Mouse (Mus musculus) midbrain, embryonic 13.5 days (tissue): Measurements from ENCODE around the gene Zfp106. TPM values are rescaled to one million over a fixed set of nuclear protein-coding genes. Genes with fewer than 3 reads are reported as not detected.

ENCODE experiments used
- ATAC-seq: fragments of 200-750 bp; cut with Nextera tagmentation; 2 replicates; pipeline ENCODE4 v1.8.0; 2017; ENCODE audit warnings: mild to moderate bottlenecking, moderate TSS enrichment, moderate library complexity
- H3K27ac ChIP-seq: fragments of 300-500 bp; sonication (generic); 2 replicates; pipeline ENCODE4 v1.5.1; 2015; ENCODE audit warnings: inconsistent platforms, mild to moderate bottlenecking, moderate library complexity
- H3K27me3 ChIP-seq: fragments of 300-500 bp; sonication (generic); 2 replicates; pipeline ENCODE4 v1.6.1; 2015; ENCODE audit warnings: mild to moderate bottlenecking, inconsistent platforms
- H3K36me3 ChIP-seq: fragments of 300-500 bp; sonication (generic); 2 replicates; pipeline ENCODE4 v1.6.1; 2015; ENCODE audit warnings: mild to moderate bottlenecking, inconsistent platforms
- H3K4me1 ChIP-seq: fragments of 300-500 bp; sonication (generic); replicated peaks from 2 replicates; pipeline ENCODE4 v1.6.1; 2015; ENCODE audit warnings: inconsistent platforms
- H3K4me2 ChIP-seq: fragments of 300-500 bp; sonication (generic); replicated peaks from 2 replicates; pipeline ENCODE4 v1.6.1; 2015; ENCODE audit warnings: moderate library complexity, mild to moderate bottlenecking, inconsistent platforms
- H3K4me3 ChIP-seq: fragments of 300-500 bp; sonication (generic); replicated peaks from 2 replicates; pipeline ENCODE4 v1.5.1; 2015; ENCODE audit warnings: mild to moderate bottlenecking, inconsistent platforms
- H3K9ac ChIP-seq: fragments of 300-500 bp; sonication (generic); replicated peaks from 2 replicates; pipeline ENCODE4 v1.6.1; 2015; ENCODE audit warnings: mild to moderate bottlenecking, inconsistent platforms
- H3K9me3 ChIP-seq: fragments of 300-500 bp; sonication (generic); 2 replicates; pipeline ENCODE4 v1.6.1; 2016; ENCODE audit warnings: mild to moderate bottlenecking, inconsistent platforms
- WGBS: fragments of 180-500 bp; shearing (Covaris S2); methylation state at CpG from one replicate; pipeline ENCODE4 v1.1.7; 2015; 5-methylcytosine and 5-hydroxymethylcytosine counted together
- polyA plus RNA-seq: library from polyadenylated mRNA; unstranded; fragments of >200 nt; fragmentation: Nextera tagmentation; extraction: Ambion mirVana; gene quantifications from 2 replicates; pipeline ENCODE4 v1.2.1, GENCODE M21; 2015

Zfp106 gene
- polyA plus RNA-seq, 1 experiment from 2014 or later: 54.2 TPM

DNA sequence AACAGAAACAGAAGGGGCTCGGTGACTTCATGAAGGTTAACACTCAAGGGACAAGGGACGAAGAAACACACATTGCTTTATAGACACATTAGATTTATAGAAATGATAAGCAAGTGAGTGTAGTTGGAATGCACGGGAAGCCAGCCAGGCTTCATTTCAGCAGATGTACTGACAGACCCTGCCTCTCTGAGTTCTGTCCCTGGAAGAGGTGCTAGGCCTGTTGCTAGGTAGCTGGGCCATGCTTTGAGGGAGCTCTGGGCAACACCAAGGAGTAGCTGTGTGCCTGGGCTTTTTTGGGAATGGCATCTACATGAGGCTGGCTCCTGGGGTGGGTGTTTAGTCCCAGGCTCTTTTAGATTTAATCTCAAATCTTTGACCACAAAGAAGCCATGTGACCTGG lies 67.1 kb downstream of the Zfp106 start:
- 89% methylated on average over 3 of the region's 3 CpGs for WGBS
- H3K9ac ChIP-seq: no peak overlapping the region
- H3K4me1 ChIP-seq: peaks cover 6% of the 10 kb centered on the region
- no peaks in the 10 kb centered on the region for H3K9me3 ChIP-seq
- no peak overlapping the region for H3K4me3 ChIP-seq
- no peaks in the 10 kb centered on the region for H3K36me3 ChIP-seq
- no peaks in the 10 kb centered on the region for H3K27me3 ChIP-seq
- ATAC-seq: no peak
- H3K4me2 ChIP-seq: no peak overlapping the region
- H3K27ac ChIP-seq: no peak overlapping the region

DNA sequence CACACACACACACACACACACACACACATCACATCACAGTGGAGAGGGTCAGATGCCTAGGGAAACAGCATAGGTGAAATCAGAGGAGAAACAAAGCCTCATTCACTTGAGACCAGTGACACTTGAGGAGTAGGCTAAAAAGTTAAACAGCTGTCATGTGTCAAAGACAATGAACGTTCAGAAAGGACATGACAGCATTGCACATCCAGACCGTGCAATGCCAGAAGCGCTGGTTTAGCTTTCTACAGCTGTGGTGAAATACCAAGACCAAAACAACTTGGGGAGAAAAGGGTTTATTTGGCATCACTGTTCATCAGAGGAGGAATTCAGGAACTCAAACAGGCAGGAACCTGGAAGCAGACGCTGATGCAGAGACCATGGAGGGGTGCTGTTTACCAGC lies 70.4 kb downstream of the Zfp106 start:
- Histone ChIP-seq H3K4me3 (no peak overlapping the region), H3K36me3 (no peaks in the 10 kb centered on the region), H3K9me3 (no peaks in the 10 kb centered on the region), H3K4me1 (no peaks in the 10 kb centered on the region), H3K9ac (no peak overlapping the region), H3K4me2 (no peak overlapping the region), H3K27me3 (no peaks in the 10 kb centered on the region), H3K27ac (no peak overlapping the region)
- 82% methylated on average over 4 of the region's 4 CpGs for WGBS
- no peak for ATAC-seq

DNA sequence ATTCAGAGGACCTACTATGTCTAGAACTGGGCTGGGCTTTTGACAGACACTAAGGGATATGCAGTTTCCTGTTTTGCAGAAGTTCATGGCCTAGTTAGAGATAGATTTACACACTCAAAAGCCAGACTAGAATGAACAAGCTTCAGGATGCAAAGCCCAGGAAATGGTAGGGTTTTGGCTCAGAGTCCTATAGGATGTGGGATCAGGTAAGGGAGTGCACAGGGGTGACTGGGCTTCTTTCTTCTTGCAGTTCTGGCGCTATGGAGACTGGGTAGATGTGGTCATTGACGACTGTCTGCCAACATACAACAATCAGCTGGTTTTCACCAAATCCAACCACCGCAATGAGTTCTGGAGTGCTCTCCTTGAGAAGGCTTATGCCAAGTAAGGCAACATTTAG lies 79.4 kb downstream of the Zfp106 start:
- no peak overlapping the region for H3K4me3 ChIP-seq
- H3K9me3 ChIP-seq: no peaks in the 10 kb centered on the region
- ATAC-seq: no peak
- no peak overlapping the region for H3K9ac ChIP-seq
- no peak overlapping the region for H3K4me2 ChIP-seq
- no peaks in the 10 kb centered on the region for H3K27me3 ChIP-seq
- no peak overlapping the region for H3K27ac ChIP-seq
- H3K4me1 ChIP-seq: no peaks in the 10 kb centered on the region
- H3K36me3 ChIP-seq: no peaks in the 10 kb centered on the region
- 91% methylated on average over 3 of the region's 3 CpGs for WGBS

DNA sequence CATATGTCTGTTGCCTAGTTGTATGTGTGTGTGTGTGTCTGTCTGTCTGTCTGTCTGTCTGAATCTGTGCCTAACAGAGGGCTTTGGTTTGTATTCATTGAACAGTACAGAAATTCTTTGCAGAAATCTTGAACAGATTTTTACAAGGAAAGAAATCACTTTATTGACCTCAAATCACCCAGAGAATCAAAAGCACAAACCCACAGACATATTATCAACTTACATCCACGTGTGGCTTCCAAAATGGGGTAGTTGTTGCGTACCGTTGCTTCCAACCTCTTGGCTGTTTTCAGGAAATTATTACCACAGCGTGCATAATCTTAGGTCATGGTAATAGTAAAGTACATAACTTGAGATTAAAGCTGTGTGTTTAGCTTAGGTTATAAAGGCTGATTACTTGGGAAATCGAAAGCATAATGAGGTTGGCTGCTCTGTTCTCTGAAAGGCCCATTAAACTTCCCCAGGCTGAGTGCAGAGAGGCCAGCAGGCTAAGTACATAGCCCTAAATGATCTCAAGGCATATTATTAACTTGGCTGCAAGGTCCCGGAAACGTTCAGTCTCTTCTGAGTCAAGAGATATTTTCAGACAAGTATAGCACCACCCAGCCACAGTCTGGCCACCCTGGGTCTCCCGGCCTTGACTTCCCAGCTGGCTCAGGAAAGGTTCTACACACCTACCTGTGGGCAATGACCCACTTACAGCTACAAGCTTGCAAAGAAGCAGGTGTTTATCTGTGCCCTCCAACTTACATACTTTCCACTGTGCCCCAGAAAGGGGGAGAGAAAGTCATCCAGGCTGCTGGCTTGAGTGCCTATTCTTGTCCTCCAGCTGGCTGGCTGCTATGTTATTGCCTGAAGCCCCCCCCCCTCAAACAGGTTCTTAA lies 80.9 kb downstream of the Zfp106 start:
- WGBS: 77% methylated on average over 8 of the region's 8 CpGs
- H3K9me3 ChIP-seq: no peaks in the 10 kb centered on the region
- no peaks in the 10 kb centered on the region for H3K27me3 ChIP-seq
- no peaks in the 10 kb centered on the region for H3K4me1 ChIP-seq
- no peak overlapping the region for H3K27ac ChIP-seq
- H3K36me3 ChIP-seq: no peaks in the 10 kb centered on the region
- H3K4me2 ChIP-seq: no peak overlapping the region
- H3K4me3 ChIP-seq: no peak overlapping the region
- no peak overlapping the region for H3K9ac ChIP-seq
- no peak for ATAC-seq

DNA sequence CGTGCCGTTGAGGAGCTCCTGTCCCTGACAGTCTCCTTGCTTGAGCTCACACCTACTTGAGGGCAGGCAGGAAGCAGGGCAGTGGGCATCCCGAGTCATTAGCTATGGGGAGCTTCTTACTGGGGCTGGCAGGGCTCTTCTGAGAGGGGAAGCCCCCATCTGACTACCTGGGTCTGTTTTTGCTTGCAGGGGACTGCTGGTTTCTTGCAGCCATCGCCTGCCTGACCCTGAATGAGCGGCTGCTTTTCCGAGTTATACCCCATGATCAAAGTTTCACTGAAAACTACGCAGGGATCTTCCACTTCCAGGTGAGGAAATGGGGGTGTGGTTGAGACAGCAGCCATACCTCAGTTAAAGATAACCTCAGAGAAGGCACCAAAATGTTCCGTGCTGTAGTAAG lies 81.7 kb downstream of the Zfp106 start:
- Histone ChIP-seq H3K4me1 (no peaks in the 10 kb centered on the region), H3K4me2 (no peak overlapping the region)
- WGBS: 86% methylated on average over 8 of the region's 8 CpGs

DNA sequence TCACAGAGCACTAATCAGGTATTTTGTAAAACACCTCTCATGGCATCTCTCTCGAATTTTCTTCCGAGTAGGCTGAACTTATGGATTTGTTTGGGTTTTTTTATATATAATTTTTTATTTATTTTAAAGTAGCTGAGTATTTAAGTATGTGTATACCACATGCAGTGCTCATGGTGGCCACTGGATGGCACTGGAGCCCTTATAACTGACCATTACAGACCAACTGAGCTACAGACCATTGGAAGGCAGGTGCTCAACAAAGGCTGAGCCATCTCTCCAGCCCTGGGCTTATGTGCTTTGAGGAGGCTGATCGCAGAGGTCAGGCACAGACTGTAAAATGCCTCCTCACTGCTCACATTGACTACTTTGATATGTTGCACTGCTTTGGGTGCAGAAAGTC lies 85.0 kb downstream of the Zfp106 start:
- Histone ChIP-seq H3K27ac (no peak overlapping the region), H3K9me3 (peaks cover 6% of the 10 kb centered on the region; the same call in 1 of the 2 replicates), H3K4me3 (no peak overlapping the region), H3K36me3 (no peaks in the 10 kb centered on the region), H3K27me3 (no peaks in the 10 kb centered on the region), H3K4me2 (no peak overlapping the region), H3K4me1 (peaks cover 7% of the 10 kb centered on the region), H3K9ac (no peak overlapping the region)
- ATAC-seq: no peak
- 54% methylated on average over 3 of the region's 3 CpGs for WGBS

More for the DNA sequence above, 81.7 kb downstream of the Zfp106 start:
- Histone ChIP-seq H3K27me3 (no peaks in the 10 kb centered on the region), H3K36me3 (no peaks in the 10 kb centered on the region), H3K9ac (no peak overlapping the region), H3K27ac (no peak overlapping the region), H3K4me3 (no peak overlapping the region), H3K9me3 (no peaks in the 10 kb centered on the region)
- ATAC-seq: no peak

DNA sequence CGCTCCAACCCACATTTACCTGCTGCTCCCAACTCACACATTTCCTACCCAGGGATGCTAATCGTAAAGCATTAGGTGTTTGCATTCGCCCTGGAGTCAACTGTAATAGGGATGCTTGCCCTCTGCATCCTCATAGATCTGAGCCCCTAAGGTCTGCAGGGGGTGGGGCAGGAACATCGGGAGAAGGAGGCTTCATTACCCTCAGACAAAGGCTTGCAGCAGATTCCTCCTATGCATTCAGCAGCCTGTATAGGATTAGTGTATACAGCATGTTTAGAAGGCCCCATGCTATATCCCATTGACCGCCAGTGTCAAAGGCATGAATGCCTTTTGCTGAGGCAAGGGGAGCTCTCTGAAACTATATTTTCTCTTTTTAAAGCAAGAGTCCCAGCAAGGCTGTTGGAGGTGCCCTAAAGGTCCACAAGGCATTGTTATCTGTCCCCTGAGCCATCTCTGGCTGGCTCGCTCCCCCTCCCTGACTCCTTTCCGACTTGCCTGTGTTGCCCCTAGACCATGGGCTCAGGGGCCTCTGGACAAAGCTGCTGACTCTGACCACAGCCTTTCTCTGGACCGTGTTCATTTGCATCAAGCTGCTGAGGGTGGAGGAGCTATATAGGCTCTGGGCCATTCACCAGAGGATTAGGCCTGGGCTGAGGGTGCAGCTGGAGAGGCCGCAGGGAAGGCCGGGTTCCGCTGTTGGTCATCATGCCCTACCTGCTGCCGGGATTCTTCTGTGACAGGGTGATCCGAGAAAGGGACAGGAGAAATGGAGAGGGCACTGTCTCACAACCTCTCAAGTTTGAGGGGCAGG lies 87.2 kb downstream of the Zfp106 start:
- Histone ChIP-seq H3K4me3 (no peak overlapping the region), H3K4me1 (peaks cover 7% of the 10 kb centered on the region), H3K9ac (no peak overlapping the region; the same call in 1 of the 2 replicates), H3K27me3 (no peaks in the 10 kb centered on the region), H3K4me2 (no peak overlapping the region), H3K27ac (no peak overlapping the region), H3K36me3 (no peaks in the 10 kb centered on the region), H3K9me3 (peaks cover 6% of the 10 kb centered on the region; the same call in 1 of the 2 replicates)
- 35% methylated on average over 13 of the region's 13 CpGs for WGBS
- no peak for ATAC-seq

DNA sequence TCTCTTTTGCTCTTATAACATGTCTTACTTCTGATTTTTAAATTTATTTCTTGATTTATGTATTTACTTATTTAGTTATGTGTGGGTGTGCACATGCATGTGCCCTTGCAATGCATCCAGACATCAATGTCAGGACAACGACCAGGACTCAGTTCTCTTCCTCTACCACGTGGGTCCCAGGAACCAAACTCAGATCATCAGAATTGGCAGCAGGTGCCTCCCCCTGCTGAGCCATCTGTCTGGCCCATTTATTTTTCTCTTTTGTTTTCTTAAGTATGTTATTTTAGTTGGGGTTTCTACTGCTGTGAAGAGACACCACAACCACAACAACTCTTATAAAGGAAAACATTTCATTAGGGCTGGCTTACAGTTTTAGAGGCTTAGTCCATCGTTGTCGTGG lies 92.8 kb downstream of the Zfp106 start:
- WGBS: 78% methylated on average over 4 of the region's 4 CpGs

DNA sequence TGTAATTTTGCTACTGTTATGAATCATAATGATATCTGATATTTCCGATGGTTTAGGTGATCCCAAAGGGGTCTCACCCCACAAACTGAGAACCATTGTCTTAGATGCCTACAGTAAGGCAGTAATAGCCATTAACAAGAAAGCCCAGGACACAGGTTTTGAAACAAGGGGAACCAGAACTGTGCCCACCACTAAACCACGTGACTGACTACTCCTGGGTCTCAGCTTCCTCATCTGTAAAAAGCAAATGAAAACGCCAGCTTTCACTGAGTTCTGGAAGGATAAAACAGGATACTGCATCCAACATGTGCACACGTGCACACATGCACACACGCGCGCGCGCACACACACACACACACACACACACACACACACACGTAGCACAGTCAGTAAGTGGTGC lies 93.9 kb downstream of the Zfp106 start:
- Histone ChIP-seq H3K4me3 (no peak overlapping the region), H3K9me3 (peaks cover 6% of the 10 kb centered on the region; the same call in 1 of the 2 replicates), H3K36me3 (no peaks in the 10 kb centered on the region), H3K9ac (no peak overlapping the region), H3K4me2 (no peak overlapping the region), H3K27ac (no peak overlapping the region), H3K4me1 (no peaks in the 10 kb centered on the region), H3K27me3 (no peaks in the 10 kb centered on the region)
- WGBS: 94% methylated on average over 10 of the region's 10 CpGs
- no peak for ATAC-seq

More for the DNA sequence above, 92.8 kb downstream of the Zfp106 start:
- H3K27me3 ChIP-seq: no peaks in the 10 kb centered on the region
- H3K4me1 ChIP-seq: no peaks in the 10 kb centered on the region
- H3K9ac ChIP-seq: no peak overlapping the region
- no peak overlapping the region for H3K4me2 ChIP-seq
- no peak overlapping the region for H3K4me3 ChIP-seq
- no peak overlapping the region for H3K27ac ChIP-seq
- no peaks in the 10 kb centered on the region for H3K36me3 ChIP-seq
- no peak for ATAC-seq
- H3K9me3 ChIP-seq: peaks cover 6% of the 10 kb centered on the region; the same call in 1 of the 2 replicates

DNA sequence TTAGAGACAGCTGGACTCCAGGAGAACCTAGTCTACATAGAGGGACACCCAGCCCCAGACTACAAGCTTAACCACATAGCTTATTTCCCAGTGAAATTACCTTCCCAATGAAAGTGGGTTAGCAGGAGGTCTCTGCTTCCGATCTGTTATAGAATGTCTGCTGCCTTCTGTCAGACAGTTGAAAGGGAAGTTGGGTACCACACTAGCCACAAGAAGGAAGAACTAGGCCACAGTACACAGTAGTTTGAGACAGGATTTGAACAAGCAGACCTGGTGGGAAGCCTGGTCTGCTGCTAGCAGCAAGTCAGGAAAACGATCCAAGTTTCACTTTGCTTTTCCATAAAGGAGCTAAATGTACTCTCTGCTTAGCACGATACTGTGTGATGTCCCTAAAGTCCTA lies 94.4 kb downstream of the Zfp106 start:
- Histone ChIP-seq H3K9ac (no peak overlapping the region), H3K4me3 (no peak overlapping the region), H3K27ac (no peak overlapping the region), H3K36me3 (no peaks in the 10 kb centered on the region), H3K9me3 (peaks cover 6% of the 10 kb centered on the region; the same call in 1 of the 2 replicates), H3K27me3 (no peaks in the 10 kb centered on the region), H3K4me1 (no peaks in the 10 kb centered on the region), H3K4me2 (no peak overlapping the region)
- no peak for ATAC-seq
- WGBS: 86% methylated on average over 3 of the region's 3 CpGs

DNA sequence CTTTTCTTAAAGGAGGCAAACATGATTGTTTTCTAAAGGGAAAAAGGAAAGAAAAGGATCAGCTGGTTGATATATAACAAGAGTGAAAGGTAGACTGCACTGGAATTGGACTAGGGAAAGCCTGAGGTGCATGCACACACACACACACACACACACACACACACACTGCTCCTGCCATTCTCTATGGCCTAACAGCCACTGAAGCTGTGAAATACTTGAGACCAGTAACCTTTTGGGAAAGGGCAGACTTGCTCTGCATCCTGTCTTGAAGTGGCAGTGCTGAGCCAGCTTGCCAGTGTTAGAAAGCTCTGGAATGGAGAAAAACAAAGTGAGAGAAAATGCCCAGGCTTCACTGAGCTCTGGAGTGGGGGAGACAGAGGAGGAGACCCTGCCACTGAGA lies 95.6 kb downstream of the Zfp106 start:
- H3K36me3 ChIP-seq: no peaks in the 10 kb centered on the region
- no peak overlapping the region for H3K27ac ChIP-seq
- H3K9ac ChIP-seq: no peak overlapping the region
- H3K9me3 ChIP-seq: no peaks in the 10 kb centered on the region
- no peaks in the 10 kb centered on the region for H3K27me3 ChIP-seq
- H3K4me1 ChIP-seq: no peaks in the 10 kb centered on the region
- H3K4me3 ChIP-seq: no peak overlapping the region
- H3K4me2 ChIP-seq: no peak overlapping the region
- ATAC-seq: no peak

DNA sequence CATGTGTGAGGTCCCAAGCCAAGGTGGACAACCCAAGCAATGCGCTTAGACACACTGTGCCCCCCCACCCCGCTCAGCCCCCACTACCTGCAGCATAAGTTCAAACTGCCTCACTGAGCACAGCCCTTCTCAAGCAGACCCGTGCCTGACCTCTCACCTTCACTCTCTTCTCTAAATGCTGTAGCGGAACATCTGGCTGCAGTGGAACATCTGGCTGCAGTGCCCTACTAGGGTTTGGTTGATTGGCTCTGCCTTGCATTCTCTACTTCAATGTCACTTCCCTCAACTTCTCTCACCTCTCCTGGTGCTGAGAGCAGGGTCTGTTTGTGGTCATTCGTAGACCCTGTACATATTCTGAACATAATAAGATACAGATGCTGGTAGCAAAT lies 98.3 kb downstream of the Zfp106 start:
- H3K36me3 ChIP-seq: no peaks in the 10 kb centered on the region
- 92% methylated on average over 5 of the region's 5 CpGs for WGBS

More for the DNA sequence above, 98.3 kb downstream of the Zfp106 start:
- Histone ChIP-seq H3K4me2 (no peak overlapping the region), H3K4me3 (no peak overlapping the region), H3K9me3 (no peaks in the 10 kb centered on the region), H3K27ac (no peak overlapping the region), H3K27me3 (no peaks in the 10 kb centered on the region), H3K9ac (no peak overlapping the region), H3K4me1 (no peaks in the 10 kb centered on the region)
- no peak for ATAC-seq
